Mouse (Mus musculus) kidney, adult 11 months (tissue): ENCODE data around the gene Ckmt1.
"Not testable (repeated sequence)": the region's sequence is repeated elsewhere in the genome, so short reads cannot be mapped to it uniquely, and the experiment has no call there.

Source experiments
- DNase-seq: peaks from one replicate; pipeline ENCODE4 v3.0.0; 2022

The Ckmt1 gene

DNA sequence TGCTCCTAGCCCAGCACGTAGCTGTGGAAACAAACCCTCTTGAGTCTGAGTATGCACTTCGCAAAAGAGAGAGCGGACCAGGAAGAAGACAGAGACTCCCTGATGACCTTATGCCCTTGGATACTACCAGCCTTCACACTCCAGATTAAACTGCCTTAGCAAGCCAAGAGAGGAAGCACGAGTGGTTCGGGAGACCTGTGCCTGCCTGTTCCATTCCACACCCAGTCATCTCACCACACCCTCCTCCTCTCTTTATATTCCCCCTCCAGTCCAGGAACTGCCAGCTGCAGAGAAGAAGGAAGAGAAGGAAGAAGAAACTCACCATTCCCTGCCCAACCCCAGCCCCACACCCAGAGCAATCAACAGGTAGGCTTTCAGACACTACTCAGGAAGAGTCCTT, at the start of gene Ckmt1:
Gene Ckmt1 (plus strand): TSS at position 221 of the 400 bp plus-strand sequence.
- peak; percentile 32 for DNase-seq

DNA sequence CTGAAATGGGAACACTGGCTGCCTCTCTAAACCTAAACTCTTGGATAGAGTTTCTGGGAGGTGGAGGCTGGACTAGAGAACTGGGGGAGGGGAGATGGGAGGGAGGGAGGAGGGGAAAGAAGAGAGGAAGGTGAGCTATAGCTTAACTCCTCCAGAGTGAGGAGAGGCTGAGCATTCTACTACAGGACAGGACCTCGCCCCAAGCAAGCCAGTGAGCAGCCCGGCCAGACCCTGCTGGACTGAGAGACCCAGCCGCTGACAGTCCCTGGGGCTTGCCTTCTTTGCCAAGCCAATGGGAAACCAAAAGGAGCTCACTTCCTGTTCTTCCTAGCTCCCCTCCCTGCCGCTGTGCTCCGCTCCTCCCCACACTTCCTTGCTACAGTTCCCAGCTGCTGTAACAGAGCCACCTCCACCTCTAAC, 48.5 kb upstream of the Ckmt1 start:
- DNase-seq, result peak; percentile 27

DNA sequence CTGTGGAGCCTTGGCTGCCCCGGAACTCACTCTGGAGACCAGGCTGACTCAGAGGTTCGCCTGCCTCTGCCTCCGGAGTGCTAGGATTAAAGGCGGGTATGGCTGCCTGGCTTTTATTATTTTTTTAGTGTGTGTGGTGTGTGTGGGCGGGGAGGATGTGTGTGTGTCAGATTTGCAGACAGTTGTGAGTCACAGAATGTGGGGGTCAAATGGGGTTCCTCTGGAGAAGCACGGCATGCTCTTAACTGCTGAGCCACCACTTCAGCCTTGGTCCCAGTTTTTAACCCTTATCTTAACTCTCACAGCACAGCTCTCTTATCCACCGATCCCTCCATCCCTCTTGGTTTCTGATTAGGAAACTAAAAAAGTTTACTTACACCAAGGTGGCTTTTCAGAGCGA, 41.2 kb upstream of the Ckmt1 start:
- DNase-seq, result no peak

DNA sequence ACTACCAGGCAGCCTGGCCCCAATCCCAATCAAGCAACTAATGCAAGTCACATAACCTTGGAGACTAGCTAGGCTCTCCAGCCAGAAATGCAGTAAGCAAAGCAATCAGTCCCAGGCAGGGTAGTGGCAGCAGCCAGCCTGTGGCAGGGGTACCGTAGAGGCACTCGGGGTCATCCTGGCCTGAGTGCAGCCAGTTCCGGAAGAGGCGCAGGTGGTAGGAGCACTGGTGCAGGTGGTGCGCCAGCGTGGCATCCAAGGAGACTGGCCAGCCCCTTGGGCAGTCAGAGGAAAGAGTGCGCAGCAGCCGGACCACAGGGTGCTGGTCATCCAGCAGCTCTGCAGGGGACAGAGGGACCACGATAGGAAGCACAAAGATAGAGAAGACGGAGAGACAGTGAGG, 34.5 kb upstream of the Ckmt1 start:
- no peak for DNase-seq

DNA sequence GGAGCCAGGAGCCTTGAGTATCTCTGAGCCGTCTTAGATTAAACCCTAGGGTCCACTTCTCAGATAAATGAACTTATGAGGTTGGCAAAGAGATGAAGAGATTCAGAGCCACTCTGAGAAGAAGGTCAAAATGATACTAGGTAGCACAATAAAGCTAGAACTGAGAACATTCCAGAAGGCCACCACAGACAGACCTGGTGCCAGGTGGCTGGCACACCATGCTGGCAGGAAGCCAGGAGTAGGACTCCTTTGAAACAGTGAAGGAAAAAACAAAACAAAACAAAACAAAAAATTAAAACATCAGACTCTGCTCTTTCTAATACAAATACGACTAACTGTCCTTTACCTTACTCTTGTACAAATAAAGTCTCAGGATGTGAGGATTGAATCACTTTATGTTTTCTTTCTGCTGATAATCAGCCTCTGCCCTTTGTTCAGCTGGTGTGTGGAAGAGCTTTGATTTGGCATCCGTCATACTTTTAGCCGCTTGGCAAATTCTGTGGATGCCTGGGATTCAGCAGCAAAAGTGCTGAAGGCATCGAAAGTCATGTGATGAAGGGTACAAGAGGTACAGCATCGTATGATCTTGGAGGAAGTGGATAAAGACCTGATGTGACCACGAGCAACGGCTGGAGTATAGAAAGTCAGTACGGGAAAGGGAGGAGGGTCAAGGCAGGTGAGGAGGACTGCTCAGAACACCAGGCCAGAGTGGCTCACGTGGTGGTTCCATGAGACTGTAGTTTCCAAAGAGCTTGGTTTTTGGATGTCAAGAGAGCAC, 33.6 kb upstream of the Ckmt1 start:
- DNase-seq, result peak; percentile 29

DNA sequence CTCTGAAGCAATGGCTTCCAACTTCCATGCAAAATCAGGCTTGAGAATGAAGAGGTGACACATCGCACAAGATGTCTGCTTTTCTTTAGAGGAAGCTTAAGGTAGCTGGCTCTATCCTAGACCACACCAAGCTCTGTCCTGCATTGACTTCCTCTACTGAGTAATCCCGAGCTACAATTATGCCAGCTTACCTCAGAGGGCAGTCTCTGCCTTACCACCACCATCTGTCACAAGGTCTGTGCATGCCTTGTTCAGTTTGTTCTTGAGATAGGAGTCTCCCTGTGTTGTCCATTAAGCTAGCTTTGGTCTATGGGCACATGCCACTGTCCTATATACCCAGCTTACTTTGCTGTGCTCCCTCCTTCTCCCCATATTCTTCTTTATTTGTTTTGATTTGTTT, 28.0 kb upstream of the Ckmt1 start:
- no peak for DNase-seq

DNA sequence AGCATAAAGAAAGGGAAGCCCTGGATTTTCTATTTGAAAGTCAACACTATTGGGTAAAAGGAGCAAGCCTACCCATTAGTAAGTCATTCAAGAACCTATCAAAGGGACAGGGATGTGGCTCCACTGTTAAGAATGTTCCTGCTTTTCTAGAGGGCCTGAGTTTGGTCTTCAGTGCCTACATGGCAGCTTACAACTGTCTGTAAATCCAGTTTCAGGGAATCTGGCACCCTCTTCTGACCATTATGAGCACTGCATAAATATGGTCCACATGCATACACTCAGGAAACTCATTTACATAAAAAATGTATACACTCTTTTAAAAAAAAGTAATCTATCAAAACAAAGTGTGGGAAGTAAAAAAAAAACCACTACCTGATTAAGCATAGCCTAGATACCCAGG, 18.5 kb upstream of the Ckmt1 start:
- no peak for DNase-seq

DNA sequence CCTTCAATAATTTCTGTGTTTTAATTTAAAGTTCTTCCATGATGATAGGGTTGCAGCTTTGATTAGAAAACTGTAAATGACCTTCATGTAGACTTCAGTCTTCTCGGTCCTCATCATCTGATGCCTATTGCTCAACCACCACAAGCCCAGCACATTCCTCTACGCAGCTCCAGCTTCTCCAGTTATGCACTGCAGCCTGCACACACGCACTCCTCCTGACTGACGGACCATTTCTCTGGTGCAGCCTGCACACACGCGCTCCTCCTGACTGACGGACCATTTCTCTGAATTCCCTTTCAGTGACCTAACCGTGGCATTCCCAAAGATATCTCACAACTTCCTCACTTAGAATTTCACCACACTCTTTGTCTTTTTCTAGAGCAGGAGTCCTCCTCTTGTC, 4.4 kb upstream of the Ckmt1 start:
- no peak for DNase-seq

DNA sequence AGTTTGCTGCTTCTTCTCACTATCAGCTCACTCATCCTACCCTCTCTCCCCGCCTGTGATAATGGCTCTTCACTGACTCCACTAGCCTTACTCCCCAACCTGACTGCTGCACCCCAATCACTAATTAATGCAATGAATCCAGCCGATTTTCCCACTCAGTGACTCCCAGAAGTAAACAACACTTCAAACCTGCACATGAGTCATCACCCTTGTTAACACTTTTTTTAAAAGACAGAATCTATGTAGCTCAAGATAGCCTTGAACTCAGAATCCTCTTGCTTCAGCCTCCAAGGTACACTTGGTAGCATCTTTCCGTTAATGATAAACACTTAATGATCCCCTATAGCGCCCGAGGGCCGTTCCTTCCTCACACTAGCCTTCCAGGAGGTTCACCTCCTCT, 3.1 kb upstream of the Ckmt1 start:
- no peak for DNase-seq

DNA sequence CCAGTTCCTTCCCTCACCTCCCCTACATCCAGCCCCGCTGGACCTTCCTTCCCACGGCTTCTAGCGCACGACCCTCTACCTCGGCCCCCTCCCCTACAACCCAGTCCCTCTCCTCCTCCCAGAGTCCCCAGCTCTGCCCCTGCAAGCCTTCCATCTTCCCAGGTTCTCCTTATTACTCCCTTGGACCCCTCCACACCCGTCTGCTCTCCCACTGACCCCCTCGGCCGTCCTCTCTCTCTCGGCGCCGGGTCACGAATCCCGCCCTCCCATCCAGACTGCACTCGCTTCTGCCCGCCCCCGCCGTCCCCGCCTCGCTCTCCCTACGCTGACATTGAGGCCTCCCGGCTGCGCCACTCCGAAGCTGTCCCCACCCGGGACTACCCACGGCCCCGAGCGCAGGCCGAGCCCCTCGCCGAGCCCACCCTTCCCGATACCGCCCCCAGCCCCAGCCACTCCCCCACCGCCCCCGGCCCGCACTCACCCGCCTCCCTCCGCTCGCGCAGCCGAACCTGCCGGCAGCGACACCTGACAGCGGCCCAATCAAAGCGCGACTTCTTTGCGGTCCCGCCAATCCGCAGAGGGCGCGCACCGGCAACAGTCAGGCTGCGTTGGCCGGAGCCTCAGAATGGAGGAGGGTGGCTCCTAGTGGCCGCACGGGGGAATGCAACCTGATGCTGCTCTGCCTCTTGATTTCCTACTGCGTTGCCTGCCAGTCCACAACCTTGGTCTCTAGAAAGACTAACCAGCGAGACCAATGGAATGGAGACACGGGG, 2.5 kb upstream of the Ckmt1 start, which contains the start of gene Ppip5k1:
Gene Ppip5k1 (minus strand): TSS at position 577 of the 773 bp plus-strand sequence.
- peak; percentile 97 for DNase-seq

DNA sequence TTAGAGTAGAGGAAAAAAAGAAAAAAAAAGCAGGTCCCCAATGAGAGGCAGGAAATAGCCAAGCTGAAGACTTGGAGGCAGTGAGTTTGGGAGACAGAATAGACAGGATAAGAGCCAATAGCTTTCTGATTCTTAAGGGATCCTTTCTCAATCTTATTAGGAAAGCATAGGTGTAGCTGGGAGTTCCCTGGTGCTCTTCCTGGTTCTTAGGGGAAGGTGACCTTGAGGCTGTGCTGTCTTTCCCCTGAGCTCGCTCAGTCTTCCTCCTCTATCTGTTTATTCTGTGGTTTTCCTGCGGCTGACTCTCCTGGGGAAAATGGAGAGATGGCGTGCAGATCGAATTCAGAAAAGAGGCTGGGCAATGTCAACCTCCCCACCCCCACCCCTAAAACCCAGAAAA, 447 bp downstream of the Ckmt1 start:
- no peak for DNase-seq

DNA sequence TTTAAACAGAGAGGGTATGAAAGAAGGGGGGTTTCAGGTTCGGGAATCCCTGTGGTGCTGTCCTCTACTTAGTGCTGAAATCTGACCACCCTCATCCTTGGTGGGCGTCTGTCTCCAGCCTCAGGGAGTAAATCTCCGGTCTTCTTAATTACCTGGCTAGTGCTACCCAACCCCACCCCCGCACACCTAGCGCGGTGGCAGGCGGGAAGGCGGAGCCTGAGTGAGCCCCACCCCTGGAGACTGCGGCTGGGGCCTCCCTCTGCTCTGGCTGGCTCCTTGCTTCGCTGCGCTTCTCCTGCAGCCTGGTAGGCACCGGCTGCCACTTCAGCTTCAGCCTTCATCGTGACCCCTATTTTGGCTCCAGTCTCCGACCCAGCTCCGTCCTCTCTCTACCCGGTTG, 867 bp downstream of the Ckmt1 start:
- DNase-seq, result peak; percentile 83

DNA sequence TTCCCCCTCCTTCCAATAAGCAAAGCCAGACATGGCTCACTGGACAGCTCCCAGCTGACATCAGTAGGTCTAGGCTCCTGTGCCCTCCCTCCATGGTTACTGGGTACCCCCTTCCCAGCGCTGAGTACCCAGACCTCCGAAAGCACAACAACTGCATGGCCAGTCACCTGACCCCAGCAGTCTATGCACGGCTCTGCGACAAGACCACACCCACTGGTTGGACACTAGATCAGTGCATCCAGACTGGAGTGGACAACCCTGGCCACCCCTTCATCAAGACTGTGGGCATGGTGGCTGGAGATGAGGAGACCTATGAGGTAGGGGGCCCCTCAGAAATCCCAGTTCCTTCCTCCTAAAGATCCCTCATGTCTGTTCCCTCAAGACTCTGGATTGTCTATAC, 1.9 kb downstream of the Ckmt1 start:
- DNase-seq, result no peak

DNA sequence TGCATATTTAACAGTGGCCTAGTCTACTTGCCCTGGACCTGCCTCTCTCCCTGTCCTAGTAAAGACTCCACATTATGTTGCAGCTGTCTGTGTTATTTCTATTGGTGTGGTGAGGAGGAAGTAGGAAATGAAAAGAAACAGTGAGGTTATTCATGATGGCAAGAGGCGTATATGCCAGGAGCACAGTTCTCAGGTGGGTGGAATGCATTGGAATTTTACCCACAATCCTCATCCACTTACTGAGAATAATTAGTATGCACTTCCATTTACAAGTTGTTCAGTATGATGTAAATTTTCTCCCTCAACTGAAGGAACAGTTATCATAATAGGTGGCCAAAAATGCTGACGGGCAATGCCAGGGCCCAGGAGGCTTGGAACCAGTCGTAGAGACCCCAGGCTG, 6.1 kb downstream of the Ckmt1 start:
- no peak for DNase-seq

DNA sequence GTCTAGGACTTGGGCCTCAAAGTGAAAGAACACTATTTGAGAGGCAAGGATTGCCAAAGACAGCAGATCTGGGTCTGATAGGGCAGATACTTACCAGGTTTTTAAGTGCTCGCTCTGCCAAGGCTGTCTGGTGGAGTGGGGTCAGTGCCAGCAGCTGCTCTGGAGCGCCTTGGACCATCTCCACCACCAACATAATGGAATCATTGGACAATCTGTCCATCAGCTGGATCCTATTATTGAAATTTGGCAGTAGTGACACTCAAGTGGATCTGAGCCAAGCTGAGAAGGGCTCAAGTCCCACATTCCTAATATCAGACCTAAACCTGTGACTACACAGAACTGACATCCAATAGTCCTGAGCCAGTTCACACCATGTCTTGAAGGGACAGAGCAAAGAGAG, 11.3 kb downstream of the Ckmt1 start:
- no peak for DNase-seq

DNA sequence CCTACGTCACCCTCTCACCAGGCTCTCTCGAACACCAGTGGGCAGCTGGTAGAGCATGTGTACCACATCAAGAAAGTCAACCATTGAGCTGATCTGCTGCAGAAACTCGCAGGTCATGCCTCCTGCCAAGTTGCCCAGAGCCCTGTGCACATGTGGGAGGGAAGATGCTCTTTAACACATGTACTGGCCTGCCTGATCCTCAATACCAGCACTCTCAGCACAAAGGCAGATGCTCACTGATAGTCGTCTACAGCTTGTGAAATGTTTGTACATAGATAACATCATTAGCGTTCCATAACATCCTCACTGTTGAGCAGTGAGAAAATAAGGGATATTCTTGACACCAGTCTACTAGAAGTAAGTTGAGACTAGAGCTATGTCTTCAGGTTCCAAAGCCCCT, 13.4 kb downstream of the Ckmt1 start:
- DNase-seq, result no peak

DNA sequence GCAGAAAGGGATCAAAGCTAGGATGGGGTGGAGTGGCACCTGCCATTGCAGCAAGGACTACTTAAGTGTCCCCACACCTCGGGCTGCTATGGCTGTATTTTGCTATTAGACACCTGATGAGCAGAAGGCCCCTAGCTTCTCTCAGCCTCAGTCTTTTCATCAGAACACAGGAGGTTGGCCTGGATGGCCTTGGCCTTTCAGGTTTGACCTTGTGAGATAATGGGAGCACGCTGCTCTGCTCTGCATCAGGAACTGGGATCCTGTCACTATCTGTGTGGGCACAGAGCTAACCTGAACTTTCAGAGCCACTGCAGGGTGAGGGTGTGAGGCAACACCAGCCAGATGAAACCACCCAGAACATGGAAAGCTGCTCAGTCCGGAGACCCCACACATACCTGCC, 14.8 kb downstream of the Ckmt1 start:
- no peak for DNase-seq

DNA sequence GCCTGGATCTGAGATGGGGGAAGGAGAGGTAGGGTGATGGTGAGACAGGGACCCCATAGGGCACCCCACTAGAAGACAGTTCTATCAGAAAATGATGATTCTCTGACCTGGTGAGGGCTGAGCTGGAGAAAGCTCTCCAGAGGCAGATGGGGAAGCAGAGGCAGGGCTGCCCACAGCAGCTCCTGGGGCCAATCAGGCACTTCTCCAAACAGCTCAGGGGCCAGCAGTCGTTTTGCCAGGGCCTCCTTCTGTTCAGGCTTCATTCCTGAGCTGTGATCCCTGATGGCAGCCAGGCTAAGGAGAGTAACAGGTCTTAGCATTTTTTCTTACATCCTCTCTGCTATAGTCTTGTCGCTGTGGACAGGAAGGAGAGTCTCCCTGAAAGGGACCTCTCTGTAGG, 17.3 kb downstream of the Ckmt1 start:
- no peak for DNase-seq

DNA sequence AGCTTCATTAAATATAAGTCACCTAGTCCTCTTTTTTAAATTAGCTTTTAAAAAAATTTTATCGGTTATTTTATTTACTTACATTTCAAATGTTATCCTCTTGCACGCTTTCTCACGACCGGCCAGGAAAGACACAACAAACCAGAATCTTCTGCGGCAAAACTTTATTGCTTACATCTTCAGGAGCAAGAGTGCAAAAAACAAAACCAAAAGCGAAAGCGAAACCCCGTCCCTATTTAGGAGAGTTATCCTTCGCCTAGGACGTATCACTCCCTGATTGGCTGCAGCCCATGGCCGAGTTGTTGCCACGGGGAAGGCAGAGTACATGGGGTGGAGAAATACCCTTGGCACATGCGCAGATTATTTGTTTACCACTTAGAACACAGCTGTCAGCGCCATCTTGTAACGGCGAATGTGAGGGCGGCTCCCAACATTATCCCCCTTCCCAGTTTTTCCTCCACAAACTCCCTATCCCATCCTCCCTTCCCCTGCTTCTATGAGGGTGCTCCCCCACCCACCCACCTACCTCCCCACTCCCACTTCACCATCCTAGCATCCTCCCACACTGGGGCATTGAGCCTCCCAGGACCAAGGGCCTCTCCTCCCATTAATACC, 29.6 kb downstream of the Ckmt1 start, which contains the start of gene Strc:
Gene Strc (minus strand): TSS at position 208 of the 615 bp plus-strand sequence.
- DNase-seq, result not testable (repeated sequence)

DNA sequence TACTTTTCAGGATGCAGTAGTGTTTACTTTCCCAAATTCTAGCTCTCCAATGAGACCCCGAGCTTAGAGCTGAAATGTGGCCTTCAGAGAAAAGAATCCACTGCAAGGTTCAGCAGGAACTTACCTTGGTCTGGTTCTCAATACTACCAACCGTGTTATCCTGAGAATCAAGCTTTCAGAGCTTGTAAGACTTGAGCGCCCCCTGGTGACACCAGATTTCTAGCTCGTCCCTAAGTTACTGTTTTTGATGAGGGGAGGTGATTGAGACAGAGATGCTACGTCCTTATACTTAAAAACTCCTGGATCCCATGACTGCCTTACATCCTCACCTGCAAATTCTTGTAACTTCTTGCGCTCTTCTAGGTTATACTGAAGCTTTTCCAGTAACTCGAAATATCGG, 39.1 kb downstream of the Ckmt1 start:
- DNase-seq, result peak; percentile 32

DNA sequence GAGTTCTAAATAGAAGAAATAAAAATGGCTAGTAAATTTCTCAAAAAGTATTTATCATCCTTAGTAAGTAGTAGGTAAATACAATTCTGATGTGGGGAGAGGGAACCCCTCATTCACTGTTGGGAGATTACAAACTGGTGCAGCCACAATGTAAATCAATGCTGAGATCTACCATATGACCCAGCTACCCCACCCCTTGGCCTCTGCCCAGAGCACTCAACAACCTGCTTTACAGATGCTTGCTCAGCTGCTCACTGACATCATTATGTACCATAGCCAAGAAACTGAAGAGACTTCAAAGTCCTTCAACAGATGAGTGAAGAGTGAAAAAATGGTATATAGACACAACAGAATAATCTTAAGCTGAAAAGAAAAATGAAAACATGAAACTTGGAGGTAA, 45.8 kb downstream of the Ckmt1 start:
- no peak for DNase-seq

DNA sequence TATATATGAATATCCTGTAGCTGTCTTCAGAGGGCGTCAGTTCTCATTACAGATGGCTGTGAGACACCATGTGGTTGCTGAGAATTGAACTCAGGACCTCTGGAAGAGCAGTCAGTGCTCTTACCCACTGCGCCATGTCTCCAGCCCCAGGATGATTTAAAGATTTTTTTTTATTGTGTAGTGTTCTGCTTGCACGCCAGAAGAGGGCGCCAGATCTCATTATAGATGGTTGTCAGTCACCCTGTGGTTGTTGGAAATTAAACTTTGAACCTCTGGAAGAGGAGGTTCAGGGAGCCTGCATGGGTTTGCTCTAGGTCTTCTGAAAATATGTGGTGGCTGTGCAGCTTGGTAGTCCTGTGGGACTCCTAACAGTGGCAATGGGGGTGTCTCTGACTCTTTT, 50.6 kb downstream of the Ckmt1 start:
- no peak for DNase-seq

DNA sequence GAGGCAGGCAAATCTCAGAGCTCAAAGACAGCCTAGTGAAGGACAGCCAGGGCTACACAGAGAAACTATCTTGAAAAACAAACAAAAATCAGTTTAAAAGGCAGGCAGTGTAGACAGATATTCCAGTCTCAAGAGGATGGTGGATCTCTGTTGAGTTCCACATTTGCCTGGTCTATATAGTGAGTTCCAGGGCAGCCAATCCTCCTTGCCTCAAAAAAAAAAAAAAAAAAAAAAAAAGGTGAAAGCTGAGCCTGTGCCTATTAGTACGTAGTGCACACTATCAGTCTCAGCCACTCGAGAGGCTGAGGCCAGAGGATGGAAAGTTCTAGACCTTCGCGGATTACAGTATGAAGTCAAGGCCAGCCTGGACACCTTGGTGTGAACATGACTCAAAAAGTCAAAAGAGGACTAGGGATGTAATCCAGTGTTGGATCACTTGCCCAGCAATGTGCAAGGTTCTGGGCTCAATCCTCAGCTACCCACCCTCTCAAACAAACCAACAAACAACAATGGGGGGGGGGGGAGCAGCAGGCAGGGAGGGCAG, 55.4 kb downstream of the Ckmt1 start:
- DNase-seq, result no peak
